Mouse (Mus musculus) embryonic facial prominence, embryonic 12.5 days (tissue): ENCODE measurements around the gene Rimbp2. TPM values are rescaled to one million over a fixed set of nuclear protein-coding genes. Genes with fewer than 3 reads are reported as not detected.
"Not testable (repeated sequence)": the region's sequence is repeated elsewhere in the genome, so short reads cannot be mapped to it uniquely, and the experiment has no call there.

Experiments used
- ATAC-seq: fragments of 200-750 bp; cut with Nextera tagmentation; 2 replicates; pipeline ENCODE4 v1.8.0; 2017; ENCODE audit not compliant: insufficient number of reproducible peaks, insufficient read depth, low FRiP score, low TSS enrichment
- H3K27ac ChIP-seq: fragments of 300-500 bp; sonication (generic); 2 replicates; pipeline ENCODE4 v1.5.1; 2016; ENCODE audit warnings: mild to moderate bottlenecking
- H3K27me3 ChIP-seq: fragments of 300-500 bp; sonication (generic); 2 replicates; pipeline ENCODE4 v1.6.1; 2016; ENCODE audit warnings: mild to moderate bottlenecking, moderate library complexity
- H3K36me3 ChIP-seq: fragments of 300-500 bp; sonication (generic); 2 replicates; pipeline ENCODE4 v1.6.1; 2016; ENCODE audit warnings: mild to moderate bottlenecking
- H3K4me1 ChIP-seq: fragments of 300-500 bp; sonication (generic); 2 replicates; pipeline ENCODE4 v1.6.1; 2016
- H3K4me2 ChIP-seq: fragments of 300-500 bp; sonication (generic); replicated peaks from 2 replicates; pipeline ENCODE4 v1.6.1; 2016; ENCODE audit warnings: mild to moderate bottlenecking, moderate library complexity
- H3K4me3 ChIP-seq: fragments of 300-500 bp; sonication (generic); 2 replicates; pipeline ENCODE4 v1.5.1; 2016; ENCODE audit warnings: mild to moderate bottlenecking
- H3K9ac ChIP-seq: fragments of 300-500 bp; sonication (generic); 2 replicates; pipeline ENCODE4 v1.6.1; 2016; ENCODE audit warnings: mild to moderate bottlenecking, moderate library complexity
- H3K9me3 ChIP-seq: fragments of 300-500 bp; sonication (generic); 2 replicates; pipeline ENCODE4 v1.6.1; 2016; ENCODE audit warnings: mild to moderate bottlenecking, moderate library complexity
- WGBS: fragments of 180-500 bp; shearing (Covaris S2); methylation state at CpG from one replicate; pipeline ENCODE4 v1.1.7; 2016; 5-methylcytosine and 5-hydroxymethylcytosine counted together
- polyA plus RNA-seq: library from polyadenylated mRNA; unstranded; fragments of >200 nt; fragmentation: Nextera tagmentation; extraction: Ambion mirVana; gene quantifications from 2 replicates; pipeline ENCODE4 v1.2.1, GENCODE M21; 2016

Rimbp2 gene
- polyA plus RNA-seq: 0.19 and 0.57 TPM in 2 replicates

- Histone ChIP-seq H3K4me3 (peak within 1 kb of the TSS; percentile 41), H3K4me2 (peak within 1 kb of the TSS; percentile 78), H3K9ac (peak within 1 kb of the TSS; percentile 38; the same call in 1 of the 2 replicates), H3K4me1 (peaks cover 12% of the 10 kb centered on the region; the same call in 1 of the 2 replicates), H3K27me3 (peaks cover 20% of the 10 kb centered on the region), H3K36me3 (no peaks in the 10 kb centered on the region), H3K9me3 (0 out of 2 replicates have a peak, but pooled peaks cover 6% of the 10 kb centered on the region), H3K27ac (no peak within 1 kb of the TSS)
- WGBS: 8% methylated on average over 14 of the region's 17 CpGs
- ATAC-seq: 0 out of 2 replicates have a peak, but pooled peaks have one; percentile 50
Measured at GRCm38 (mm10) chr5:128953278-128954070, at the start of gene Rimbp2. Gene Rimbp2, minus strand, starts transcription at chr5:128953486.

GRCm38 (mm10) chr5:129002571-129003011 lies 49.3 kb upstream of the Rimbp2 start:
- WGBS: 52% methylated on average over 14 of the region's 14 CpGs

GRCm38 (mm10) chr5:129000706-129001468 lies 47.6 kb upstream of the Rimbp2 start:
- Histone ChIP-seq H3K9me3 (no peaks in the 10 kb centered on the region), H3K4me2 (no peak overlapping the region), H3K27ac (no peak overlapping the region), H3K27me3 (no peaks in the 10 kb centered on the region), H3K4me1 (0 out of 2 replicates have a peak, but pooled peaks cover 3% of the 10 kb centered on the region), H3K36me3 (peaks cover 21% of the 10 kb centered on the region), H3K9ac (no peak overlapping the region), H3K4me3 (no peak overlapping the region)
- 36% methylated on average over 8 of the region's 8 CpGs for WGBS
- no peak for ATAC-seq

More at GRCm38 (mm10) chr5:129002571-129003011, 49.3 kb upstream of the Rimbp2 start:
- Histone ChIP-seq H3K9me3 (no peaks in the 10 kb centered on the region), H3K4me2 (no peak overlapping the region), H3K4me1 (peaks cover 10% of the 10 kb centered on the region; the same call in 1 of the 2 replicates), H3K4me3 (no peak overlapping the region), H3K27ac (0 out of 2 replicates have a peak overlapping the region, but pooled peaks have one; percentile 30), H3K36me3 (peaks cover 13% of the 10 kb centered on the region), H3K9ac (no peak overlapping the region), H3K27me3 (no peaks in the 10 kb centered on the region)
- ATAC-seq: no peak

- no peak overlapping the region for H3K9ac ChIP-seq
- peaks cover 30% of the 10 kb centered on the region for H3K36me3 ChIP-seq
- 63% methylated on average over 19 of the region's 19 CpGs for WGBS
- H3K4me1 ChIP-seq: no peaks in the 10 kb centered on the region
- H3K4me3 ChIP-seq: no peak overlapping the region
- H3K4me2 ChIP-seq: no peak overlapping the region
- H3K27me3 ChIP-seq: no peaks in the 10 kb centered on the region
- no peak for ATAC-seq
- H3K27ac ChIP-seq: no peak overlapping the region
- H3K9me3 ChIP-seq: no peaks in the 10 kb centered on the region
Measured at GRCm38 (mm10) chr5:128987141-128987954, 34.1 kb upstream of the Rimbp2 start.

GRCm38 (mm10) chr5:128985946-128986345 lies 32.7 kb upstream of the Rimbp2 start:
- H3K36me3 ChIP-seq: peaks cover 16% of the 10 kb centered on the region
- no peak for ATAC-seq
- H3K4me2 ChIP-seq: no peak overlapping the region
- no peak overlapping the region for H3K4me3 ChIP-seq
- no peaks in the 10 kb centered on the region for H3K9me3 ChIP-seq
- 95% methylated on average over 13 of the region's 13 CpGs for WGBS
- H3K27ac ChIP-seq: no peak overlapping the region
- no peak overlapping the region for H3K9ac ChIP-seq
- no peaks in the 10 kb centered on the region for H3K4me1 ChIP-seq
- H3K27me3 ChIP-seq: no peaks in the 10 kb centered on the region

GRCm38 (mm10) chr5:128984536-128984935 lies 31.2 kb upstream of the Rimbp2 start:
- H3K4me3 ChIP-seq: no peak overlapping the region
- H3K27me3 ChIP-seq: no peaks in the 10 kb centered on the region
- peaks cover 15% of the 10 kb centered on the region for H3K36me3 ChIP-seq
- no peaks in the 10 kb centered on the region for H3K9me3 ChIP-seq
- H3K4me1 ChIP-seq: no peaks in the 10 kb centered on the region
- WGBS: 90% methylated on average over 6 of the region's 6 CpGs
- H3K27ac ChIP-seq: no peak overlapping the region
- no peak overlapping the region for H3K9ac ChIP-seq
- no peak for ATAC-seq
- H3K4me2 ChIP-seq: no peak overlapping the region

- H3K4me2 ChIP-seq: no peak overlapping the region
- H3K27ac ChIP-seq: no peak overlapping the region
- no peaks in the 10 kb centered on the region for H3K27me3 ChIP-seq
- H3K36me3 ChIP-seq: peaks cover 15% of the 10 kb centered on the region
- H3K9ac ChIP-seq: no peak overlapping the region
- ATAC-seq: peak; percentile 71; the same call in 1 of the 2 replicates
- H3K4me1 ChIP-seq: no peaks in the 10 kb centered on the region
- WGBS: 26% methylated on average over 12 of the region's 12 CpGs
- H3K9me3 ChIP-seq: no peaks in the 10 kb centered on the region
- no peak overlapping the region for H3K4me3 ChIP-seq
Measured at GRCm38 (mm10) chr5:128981607-128982006, 28.3 kb upstream of the Rimbp2 start.

GRCm38 (mm10) chr5:128980857-128981256 lies 27.6 kb upstream of the Rimbp2 start:
- Histone ChIP-seq H3K4me1 (no peaks in the 10 kb centered on the region), H3K4me3 (no peak overlapping the region), H3K9ac (no peak overlapping the region), H3K27me3 (no peaks in the 10 kb centered on the region), H3K27ac (no peak overlapping the region), H3K4me2 (no peak overlapping the region), H3K9me3 (no peaks in the 10 kb centered on the region), H3K36me3 (peaks cover 12% of the 10 kb centered on the region)
- no peak for ATAC-seq
- whole genome bisulfite sequencing: 73% methylated on average over 7 of the region's 7 CpGs

- no peak overlapping the region for H3K27ac ChIP-seq
- no peaks in the 10 kb centered on the region for H3K4me1 ChIP-seq
- no peak overlapping the region for H3K9ac ChIP-seq
- no peaks in the 10 kb centered on the region for H3K36me3 ChIP-seq
- ATAC-seq: no peak
- 95% methylated on average over 7 of the region's 7 CpGs for WGBS
- H3K4me3 ChIP-seq: no peak overlapping the region
- H3K27me3 ChIP-seq: no peaks in the 10 kb centered on the region
- no peaks in the 10 kb centered on the region for H3K9me3 ChIP-seq
- H3K4me2 ChIP-seq: no peak overlapping the region
Measured at GRCm38 (mm10) chr5:128978957-128979356, 25.7 kb upstream of the Rimbp2 start.

- not testable (repeated sequence) for H3K4me3 ChIP-seq, H3K27me3 ChIP-seq, H3K9me3 ChIP-seq, H3K27ac ChIP-seq, H3K4me1 ChIP-seq, H3K36me3 ChIP-seq, H3K4me2 ChIP-seq, H3K9ac ChIP-seq, ATAC-seq
- WGBS: 77% methylated on average over 1 of the region's 1 CpGs
Measured at GRCm38 (mm10) chr5:128977466-128977865, 24.2 kb upstream of the Rimbp2 start.

- Histone ChIP-seq H3K4me2 (no peak overlapping the region), H3K9me3 (no peaks in the 10 kb centered on the region), H3K4me3 (no peak overlapping the region), H3K4me1 (no peaks in the 10 kb centered on the region), H3K27ac (no peak overlapping the region), H3K36me3 (no peaks in the 10 kb centered on the region), H3K27me3 (no peaks in the 10 kb centered on the region), H3K9ac (no peak overlapping the region)
- ATAC-seq: no peak
- WGBS: 21% methylated on average over 4 of the region's 4 CpGs
Measured at GRCm38 (mm10) chr5:128976266-128976665, 23.0 kb upstream of the Rimbp2 start.
